Mouse (Mus musculus): ENCODE results near the gene Maml1. TPM values are rescaled to one million over a fixed set of nuclear protein-coding genes. Genes with fewer than 3 reads are reported as not detected.
A peak's percentile ranks its signal among the peaks of the same experiment; 100 is the strongest.

The Maml1 gene
- polyA plus RNA-seq, 1 experiment from 2014 or later, result 6.0 TPM

- TF ChIP-seq CTCF (IDR thresholded peaks at IDR 0.05; ENCODE audit: low read depth), result no peak
- H3K27ac ChIP-seq, result 0 out of 2 replicates have a peak overlapping the region, but pooled peaks have one; percentile 20
- H3K4me2 ChIP-seq (ENCODE audit: low read length), result no peak overlapping the region
- no peaks in the 10 kb centered on the region for H3K27me3 ChIP-seq (ENCODE audit: insufficient read depth, low read length)
- H3K36me3 ChIP-seq (ENCODE audit: insufficient read depth, low read length), result peaks cover 5% of the 10 kb centered on the region; the same call in 1 of the 2 replicates
- DNase-seq (ENCODE audit: low spot score) (no peak), ATAC-seq (replicated peaks; ENCODE audit: low FRiP score, low read depth) (no peak; the same call in 1 of the 2 replicates)
- no peaks in the 10 kb centered on the region for H3K9me3 ChIP-seq (replicated peaks; ENCODE audit: low read length)
- H3K9ac ChIP-seq (ENCODE audit: low read depth, low read length), result no peak overlapping the region
- H3K4me1 ChIP-seq (replicated peaks; ENCODE audit: insufficient read depth, low read length), result 0 out of 2 replicates have a peak, but pooled peaks cover 4% of the 10 kb centered on the region
- no peak overlapping the region for H3K4me3 ChIP-seq (replicated peaks; ENCODE audit: low read depth, low read length)
- WGBS, result 58% methylated on average over 5 of the region's 5 CpGs
These were observed 16.5 kb downstream of the Maml1 start for GRCm38 (mm10) chr11:50275568-50276151.

- no peak overlapping the region for H3K4me2 ChIP-seq (ENCODE audit: low read length)
- H3K4me3 ChIP-seq (replicated peaks; ENCODE audit: low read depth, low read length), result no peak overlapping the region
- ATAC-seq (replicated peaks; ENCODE audit: low FRiP score, low read depth), result no peak
- H3K36me3 ChIP-seq (ENCODE audit: insufficient read depth, low read length), result 0 out of 2 replicates have a peak, but pooled peaks cover 3% of the 10 kb centered on the region
- DNase-seq (ENCODE audit: low spot score), result no peak
- WGBS, result 85% methylated on average over 2 of the region's 2 CpGs
- H3K9ac ChIP-seq (ENCODE audit: low read depth, low read length), result no peak overlapping the region
- no peaks in the 10 kb centered on the region for H3K27me3 ChIP-seq (ENCODE audit: insufficient read depth, low read length)
- 0 out of 2 replicates have a peak, but pooled peaks cover 4% of the 10 kb centered on the region for H3K4me1 ChIP-seq (replicated peaks; ENCODE audit: insufficient read depth, low read length)
- no peaks in the 10 kb centered on the region for H3K9me3 ChIP-seq (replicated peaks; ENCODE audit: low read length)
- no peak overlapping the region for H3K27ac ChIP-seq
- no peak for TF ChIP-seq CTCF (IDR thresholded peaks at IDR 0.05; ENCODE audit: low read depth)
These were observed 17.0 kb downstream of the Maml1 start for GRCm38 (mm10) chr11:50275077-50275476.

- DNase-seq (ENCODE audit: low spot score) (no peak), ATAC-seq (replicated peaks; ENCODE audit: low FRiP score, low read depth) (no peak)
- Histone ChIP-seq H3K4me1 (replicated peaks; ENCODE audit: insufficient read depth, low read length) (0 out of 2 replicates have a peak, but pooled peaks cover 4% of the 10 kb centered on the region), H3K9ac (ENCODE audit: low read depth, low read length) (no peak overlapping the region), H3K27me3 (ENCODE audit: insufficient read depth, low read length) (no peaks in the 10 kb centered on the region), H3K4me3 (replicated peaks; ENCODE audit: low read depth, low read length) (no peak overlapping the region), H3K27ac (no peak overlapping the region), H3K9me3 (replicated peaks; ENCODE audit: low read length) (no peaks in the 10 kb centered on the region), H3K36me3 (ENCODE audit: insufficient read depth, low read length) (0 out of 2 replicates have a peak, but pooled peaks cover 3% of the 10 kb centered on the region), H3K4me2 (ENCODE audit: low read length) (no peak overlapping the region)
- no peak for TF ChIP-seq CTCF (IDR thresholded peaks at IDR 0.05; ENCODE audit: low read depth)
- 89% methylated on average over 2 of the region's 2 CpGs for WGBS
These were observed 19.3 kb downstream of the Maml1 start for GRCm38 (mm10) chr11:50272819-50273218.

GRCm38 (mm10) chr11:50269885-50270284, 22.2 kb downstream of the Maml1 start:
- WGBS, result 96% methylated on average over 1 of the region's 1 CpGs
- DNase-seq (ENCODE audit: low spot score) (no peak), ATAC-seq (replicated peaks; ENCODE audit: low FRiP score, low read depth) (no peak)

GRCm38 (mm10) chr11:50269163-50269562, 22.9 kb downstream of the Maml1 start:
- 80% methylated on average over 2 of the region's 2 CpGs for WGBS
- no peaks in the 10 kb centered on the region for H3K27me3 ChIP-seq (ENCODE audit: insufficient read depth, low read length)
- H3K27ac ChIP-seq, result no peak overlapping the region
- H3K4me1 ChIP-seq (replicated peaks; ENCODE audit: insufficient read depth, low read length), result no peaks in the 10 kb centered on the region
- ATAC-seq (replicated peaks; ENCODE audit: low FRiP score, low read depth) (no peak), DNase-seq (ENCODE audit: low spot score) (peak; percentile 60)
- no peak overlapping the region for H3K4me3 ChIP-seq (replicated peaks; ENCODE audit: low read depth, low read length)
- H3K36me3 ChIP-seq (ENCODE audit: insufficient read depth, low read length), result peaks cover 30% of the 10 kb centered on the region
- no peak overlapping the region for H3K4me2 ChIP-seq (ENCODE audit: low read length)
- H3K9ac ChIP-seq (ENCODE audit: low read depth, low read length), result no peak overlapping the region
- peak; percentile 66 for TF ChIP-seq CTCF (IDR thresholded peaks at IDR 0.05; ENCODE audit: low read depth)
- no peaks in the 10 kb centered on the region for H3K9me3 ChIP-seq (replicated peaks; ENCODE audit: low read length)

More at GRCm38 (mm10) chr11:50269885-50270284, 22.2 kb downstream of the Maml1 start:
- no peak for TF ChIP-seq CTCF (IDR thresholded peaks at IDR 0.05; ENCODE audit: low read depth)
- H3K27me3 ChIP-seq (ENCODE audit: insufficient read depth, low read length), result no peaks in the 10 kb centered on the region
- H3K36me3 ChIP-seq (ENCODE audit: insufficient read depth, low read length), result peaks cover 22% of the 10 kb centered on the region
- H3K9me3 ChIP-seq (replicated peaks; ENCODE audit: low read length), result no peaks in the 10 kb centered on the region
- no peak overlapping the region for H3K9ac ChIP-seq (ENCODE audit: low read depth, low read length)
- H3K4me1 ChIP-seq (replicated peaks; ENCODE audit: insufficient read depth, low read length), result no peaks in the 10 kb centered on the region
- H3K4me3 ChIP-seq (replicated peaks; ENCODE audit: low read depth, low read length), result no peak overlapping the region
- H3K4me2 ChIP-seq (ENCODE audit: low read length), result no peak overlapping the region
- H3K27ac ChIP-seq, result no peak overlapping the region

- 90% methylated on average over 3 of the region's 3 CpGs for WGBS
- H3K4me3 ChIP-seq (replicated peaks; ENCODE audit: low read depth, low read length), result no peak overlapping the region
- no peaks in the 10 kb centered on the region for H3K4me1 ChIP-seq (replicated peaks; ENCODE audit: insufficient read depth, low read length)
- no peak overlapping the region for H3K4me2 ChIP-seq (ENCODE audit: low read length)
- peaks cover 44% of the 10 kb centered on the region for H3K36me3 ChIP-seq (ENCODE audit: insufficient read depth, low read length)
- H3K9me3 ChIP-seq (replicated peaks; ENCODE audit: low read length), result no peaks in the 10 kb centered on the region
- H3K27me3 ChIP-seq (ENCODE audit: insufficient read depth, low read length), result no peaks in the 10 kb centered on the region
- no peak overlapping the region for H3K9ac ChIP-seq (ENCODE audit: low read depth, low read length)
- no peak for TF ChIP-seq CTCF (IDR thresholded peaks at IDR 0.05; ENCODE audit: low read depth)
- ATAC-seq (replicated peaks; ENCODE audit: low FRiP score, low read depth), result no peak
- no peak overlapping the region for H3K27ac ChIP-seq
- DNase-seq (ENCODE audit: low spot score), result no peak
These were observed 25.1 kb downstream of the Maml1 start for GRCm38 (mm10) chr11:50266997-50267396.

All from kidney, postnatal 0 days (tissue).